Mouse (Mus musculus): ENCODE measurements at regions not wholly inside any gene's neighbourhood (a gene's known extent, or its start where the extent isn't known, plus 50 kb on each side); places are given as distances from the start of the nearest gene placed in this dataset.

DNA sequence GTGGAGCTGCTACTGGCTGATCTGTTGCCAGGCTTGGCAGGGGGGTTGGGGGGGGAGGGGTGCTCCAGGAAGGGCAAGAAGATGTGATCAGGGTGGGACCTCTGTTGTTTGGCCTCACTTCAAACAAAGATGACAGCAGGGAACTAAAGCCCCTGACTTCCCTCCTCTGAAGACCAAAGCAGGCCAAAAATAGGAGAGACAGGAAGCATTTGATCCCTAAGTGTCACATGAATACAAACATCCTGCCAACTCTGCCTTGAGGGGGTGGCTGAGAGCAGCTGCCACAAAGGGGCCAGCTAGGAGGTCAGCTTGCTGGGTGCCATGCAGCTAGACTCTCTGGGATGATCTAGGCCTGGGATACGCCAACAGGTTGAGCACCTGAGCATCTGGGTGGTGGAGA is 56.3 kb upstream of the Lmo2 start:
- no peaks in the 10 kb centered on the region for H3K27me3 ChIP-seq (replicated peaks; ENCODE audit: control insufficient read depth, insufficient read depth, low read length)
- 83% methylated on average over 1 of the region's 1 CpGs for WGBS
- TF ChIP-seq CTCF (conservative IDR thresholded peaks at IDR 0.05; ENCODE audit: insufficient read depth, insufficient read length, low read depth, low read length) = no peak
- no peak for TF ChIP-seq POLR2A (IDR thresholded peaks at IDR 0.05; ENCODE audit: low read depth, low read length)
- no peak overlapping the region for H3K4me3 ChIP-seq (ENCODE audit: insufficient read depth, low read depth, low read length)
- H3K27ac ChIP-seq (ENCODE audit: insufficient read depth, low read depth, low read length) = peak overlapping the region; percentile 76
- H3K36me3 ChIP-seq (ENCODE audit: control insufficient read depth, insufficient read depth, low read length) = no peaks in the 10 kb centered on the region
- peaks cover 3% of the 10 kb centered on the region for H3K4me1 ChIP-seq (ENCODE audit: control insufficient read depth, insufficient read depth, low read length)
- DNase-seq = peak; percentile 80

DNA sequence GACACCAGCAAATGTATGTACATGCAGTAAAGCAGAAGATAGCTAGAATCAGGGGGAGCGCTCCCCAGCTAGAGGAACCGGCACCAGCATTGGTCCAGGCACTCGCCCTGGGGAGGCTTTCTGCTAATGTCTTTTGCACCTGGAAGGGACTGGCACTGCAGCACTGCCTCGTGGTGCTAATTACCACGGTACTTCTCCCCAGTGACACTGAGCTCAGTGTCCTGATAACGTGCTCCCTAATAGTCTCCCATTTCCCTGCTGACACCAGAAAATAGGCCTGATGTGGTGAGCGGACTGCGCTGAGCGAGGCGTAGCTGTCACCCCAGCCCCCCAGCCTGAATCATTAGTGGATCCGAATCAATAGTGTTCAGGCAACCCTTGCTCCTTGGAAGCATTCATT is 55.0 kb upstream of the Lmo2 start:
- Histone ChIP-seq H3K36me3 (ENCODE audit: control insufficient read depth, insufficient read depth, low read length) (no peaks in the 10 kb centered on the region), H3K4me1 (ENCODE audit: control insufficient read depth, insufficient read depth, low read length) (peaks cover 3% of the 10 kb centered on the region), H3K27me3 (replicated peaks; ENCODE audit: control insufficient read depth, insufficient read depth, low read length) (no peaks in the 10 kb centered on the region), H3K4me3 (ENCODE audit: insufficient read depth, low read depth, low read length) (no peak overlapping the region), H3K27ac (ENCODE audit: insufficient read depth, low read depth, low read length) (no peak overlapping the region)
- TF ChIP-seq POLR2A (IDR thresholded peaks at IDR 0.05; ENCODE audit: low read depth, low read length) (no peak), CTCF (conservative IDR thresholded peaks at IDR 0.05; ENCODE audit: insufficient read depth, insufficient read length, low read depth, low read length) (no peak)
- 84% methylated on average over 11 of the region's 11 CpGs for WGBS
- DNase-seq = no peak

DNA sequence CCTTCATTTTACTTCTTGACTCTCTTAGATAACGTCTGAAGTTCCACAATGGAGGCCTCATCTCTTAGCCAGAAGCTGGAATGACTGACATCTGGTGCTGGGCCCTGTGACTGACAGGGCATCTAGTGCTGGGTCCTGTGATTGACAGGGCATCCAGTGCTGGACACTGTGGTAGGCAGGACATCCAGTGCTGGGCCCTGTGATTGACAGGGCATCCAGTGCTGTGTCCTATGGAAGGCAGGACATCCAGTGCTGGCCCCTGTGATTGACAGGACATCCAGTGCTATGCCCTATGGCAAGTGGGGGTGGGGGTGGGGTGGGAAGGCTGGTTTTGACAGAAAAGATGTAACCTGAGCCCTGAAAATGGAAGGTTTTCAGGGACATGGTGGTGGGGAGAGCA is 52.1 kb upstream of the Lmo2 start:
- 94% methylated on average over 1 of the region's 1 CpGs for WGBS
- Histone ChIP-seq H3K27ac (ENCODE audit: insufficient read depth, low read depth, low read length) (no peak overlapping the region), H3K27me3 (replicated peaks; ENCODE audit: control insufficient read depth, insufficient read depth, low read length) (no peaks in the 10 kb centered on the region), H3K4me3 (ENCODE audit: insufficient read depth, low read depth, low read length) (no peak overlapping the region), H3K4me1 (ENCODE audit: control insufficient read depth, insufficient read depth, low read length) (peaks cover 3% of the 10 kb centered on the region), H3K36me3 (ENCODE audit: control insufficient read depth, insufficient read depth, low read length) (no peaks in the 10 kb centered on the region)
- no peak for TF ChIP-seq CTCF (conservative IDR thresholded peaks at IDR 0.05; ENCODE audit: insufficient read depth, insufficient read length, low read depth, low read length)
- no peak for TF ChIP-seq POLR2A (IDR thresholded peaks at IDR 0.05; ENCODE audit: low read depth, low read length)
- no peak for DNase-seq

DNA sequence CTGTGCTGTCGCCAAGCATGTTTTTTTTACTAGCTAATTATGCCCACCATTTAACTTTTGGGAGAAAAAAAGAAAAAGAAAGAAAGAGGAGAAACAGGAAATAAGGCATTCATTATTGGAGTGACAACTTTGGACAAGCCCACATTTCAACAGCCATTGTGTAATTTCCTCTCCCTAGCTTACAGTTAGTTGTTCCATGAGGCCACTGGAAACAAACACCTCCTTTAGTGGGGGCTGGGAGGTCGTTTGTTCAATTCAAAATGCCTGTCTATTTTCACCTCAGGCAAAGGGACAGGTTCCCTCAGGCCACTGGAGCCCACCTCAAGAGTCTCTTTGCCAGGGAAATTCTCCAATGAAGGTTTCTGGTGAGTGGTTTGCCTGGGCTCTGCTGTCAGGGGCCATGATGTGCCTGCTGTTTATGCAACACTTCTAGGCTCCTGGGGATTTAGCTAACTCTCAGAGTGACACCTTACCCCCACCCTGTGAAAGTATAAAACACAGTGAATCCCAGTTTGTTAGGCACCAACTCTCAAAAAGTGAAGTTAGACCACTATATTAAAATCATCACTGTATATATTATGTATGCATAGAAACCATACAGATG is 51.1 kb upstream of the Lmo2 start:
- Histone ChIP-seq H3K27me3 (replicated peaks; ENCODE audit: control insufficient read depth, insufficient read depth, low read length) (no peaks in the 10 kb centered on the region), H3K4me3 (ENCODE audit: insufficient read depth, low read depth, low read length) (no peak overlapping the region), H3K27ac (ENCODE audit: insufficient read depth, low read depth, low read length) (peak overlapping the region; percentile 9; the same call in 1 of the 2 replicates), H3K36me3 (ENCODE audit: control insufficient read depth, insufficient read depth, low read length) (no peaks in the 10 kb centered on the region), H3K4me1 (ENCODE audit: control insufficient read depth, insufficient read depth, low read length) (no peaks in the 10 kb centered on the region; the same call in 1 of the 2 replicates)
- DNase-seq = peak; percentile 47
- no peak for TF ChIP-seq POLR2A (IDR thresholded peaks at IDR 0.05; ENCODE audit: low read depth, low read length)
- TF ChIP-seq CTCF (conservative IDR thresholded peaks at IDR 0.05; ENCODE audit: insufficient read depth, insufficient read length, low read depth, low read length) = no peak
- WGBS = 33% methylated on average over 2 of the region's 2 CpGs
